Mouse (Mus musculus): ENCODE results near the gene Tmem217. TPM values are rescaled to one million over a fixed set of nuclear protein-coding genes. Genes with fewer than 3 reads are reported as not detected.
"Not testable (repeated sequence)": the region's sequence is repeated elsewhere in the genome, so short reads cannot be mapped to it uniquely, and the experiment has no call there.

The Tmem217 gene
- polyA plus RNA-seq, 1 experiment from 2014 or later: 1.2 TPM

GRCm38 (mm10) chr17:29528568-29529187 is 23.5 kb downstream of the Tmem217 start:
- WGBS: 74% methylated on average over 8 of the region's 8 CpGs
- no peak overlapping the region for H3K4me3 ChIP-seq (replicated peaks)

DNA sequence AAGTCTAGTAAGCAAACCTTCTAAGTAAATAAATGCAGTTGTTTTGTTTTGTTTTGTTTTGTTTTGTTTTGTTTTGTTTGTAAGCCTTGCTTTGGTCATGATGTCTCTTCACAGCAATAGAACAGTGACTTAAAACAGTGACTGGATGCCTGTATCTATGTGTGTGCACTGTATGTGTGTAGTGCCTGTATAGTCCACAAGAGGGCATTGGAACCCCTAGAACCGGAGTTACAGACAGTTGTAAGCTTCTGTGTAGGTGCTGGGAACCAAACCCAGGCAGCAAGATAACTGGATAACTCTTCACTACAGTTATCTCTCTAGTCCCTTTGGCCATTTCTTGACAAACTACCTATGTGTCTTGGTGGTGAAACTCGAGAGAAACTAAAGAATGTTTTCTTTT is 26.6 kb downstream of the Tmem217 start:
- H3K27me3 ChIP-seq (replicated peaks): no peaks in the 10 kb centered on the region
- no peak for ATAC-seq (ENCODE audit: low FRiP score)

More at GRCm38 (mm10) chr17:29528568-29529187, 23.5 kb downstream of the Tmem217 start:
- no peak overlapping the region for H3K9ac ChIP-seq (replicated peaks)
- H3K27ac ChIP-seq (replicated peaks): no peak overlapping the region
- no peaks in the 10 kb centered on the region for H3K36me3 ChIP-seq
- H3K27me3 ChIP-seq (replicated peaks): no peaks in the 10 kb centered on the region
- ATAC-seq (ENCODE audit: low FRiP score): no peak
- H3K9me3 ChIP-seq (replicated peaks): no peaks in the 10 kb centered on the region
- H3K4me2 ChIP-seq: no peak overlapping the region
- 0 out of 2 replicates have a peak, but pooled peaks cover 5% of the 10 kb centered on the region for H3K4me1 ChIP-seq

GRCm38 (mm10) chr17:29519731-29520130 is 32.5 kb downstream of the Tmem217 start:
- Histone ChIP-seq H3K9me3 (replicated peaks) (no peaks in the 10 kb centered on the region), H3K4me3 (replicated peaks) (no peak overlapping the region), H3K36me3 (no peaks in the 10 kb centered on the region), H3K4me1 (no peaks in the 10 kb centered on the region), H3K27me3 (replicated peaks) (no peaks in the 10 kb centered on the region), H3K4me2 (no peak overlapping the region), H3K9ac (replicated peaks) (no peak overlapping the region), H3K27ac (replicated peaks) (no peak overlapping the region)
- 77% methylated on average over 8 of the region's 8 CpGs for WGBS
- ATAC-seq (ENCODE audit: low FRiP score): no peak

More for the DNA sequence above, 26.6 kb downstream of the Tmem217 start:
- H3K36me3 ChIP-seq: no peaks in the 10 kb centered on the region
- no peaks in the 10 kb centered on the region for H3K4me1 ChIP-seq
- H3K9me3 ChIP-seq (replicated peaks): no peaks in the 10 kb centered on the region
- no peak overlapping the region for H3K9ac ChIP-seq (replicated peaks)
- WGBS: 86% methylated on average over 2 of the region's 2 CpGs
- no peak overlapping the region for H3K4me2 ChIP-seq
- no peak overlapping the region for H3K4me3 ChIP-seq (replicated peaks)
- no peak overlapping the region for H3K27ac ChIP-seq (replicated peaks)

GRCm38 (mm10) chr17:29518665-29519064 is 33.5 kb downstream of the Tmem217 start:
- H3K36me3 ChIP-seq; H3K4me3 ChIP-seq (replicated peaks); H3K27ac ChIP-seq (replicated peaks); H3K4me2 ChIP-seq; ATAC-seq (ENCODE audit: low FRiP score); H3K4me1 ChIP-seq; H3K9ac ChIP-seq (replicated peaks); H3K9me3 ChIP-seq (replicated peaks); H3K27me3 ChIP-seq (replicated peaks): not testable (repeated sequence)
- WGBS: 96% methylated on average over 5 of the region's 5 CpGs

GRCm38 (mm10) chr17:29514435-29514834 is 37.8 kb downstream of the Tmem217 start:
- Histone ChIP-seq H3K36me3 (no peaks in the 10 kb centered on the region), H3K9me3 (replicated peaks) (no peaks in the 10 kb centered on the region), H3K27ac (replicated peaks) (no peak overlapping the region), H3K4me2 (no peak overlapping the region), H3K9ac (replicated peaks) (no peak overlapping the region), H3K4me3 (replicated peaks) (no peak overlapping the region), H3K27me3 (replicated peaks) (no peaks in the 10 kb centered on the region), H3K4me1 (0 out of 2 replicates have a peak, but pooled peaks cover 2% of the 10 kb centered on the region)
- 3% methylated on average over 11 of the region's 11 CpGs for WGBS
- ATAC-seq (ENCODE audit: low FRiP score): 0 out of 2 replicates have a peak, but pooled peaks have one; percentile 35

DNA sequence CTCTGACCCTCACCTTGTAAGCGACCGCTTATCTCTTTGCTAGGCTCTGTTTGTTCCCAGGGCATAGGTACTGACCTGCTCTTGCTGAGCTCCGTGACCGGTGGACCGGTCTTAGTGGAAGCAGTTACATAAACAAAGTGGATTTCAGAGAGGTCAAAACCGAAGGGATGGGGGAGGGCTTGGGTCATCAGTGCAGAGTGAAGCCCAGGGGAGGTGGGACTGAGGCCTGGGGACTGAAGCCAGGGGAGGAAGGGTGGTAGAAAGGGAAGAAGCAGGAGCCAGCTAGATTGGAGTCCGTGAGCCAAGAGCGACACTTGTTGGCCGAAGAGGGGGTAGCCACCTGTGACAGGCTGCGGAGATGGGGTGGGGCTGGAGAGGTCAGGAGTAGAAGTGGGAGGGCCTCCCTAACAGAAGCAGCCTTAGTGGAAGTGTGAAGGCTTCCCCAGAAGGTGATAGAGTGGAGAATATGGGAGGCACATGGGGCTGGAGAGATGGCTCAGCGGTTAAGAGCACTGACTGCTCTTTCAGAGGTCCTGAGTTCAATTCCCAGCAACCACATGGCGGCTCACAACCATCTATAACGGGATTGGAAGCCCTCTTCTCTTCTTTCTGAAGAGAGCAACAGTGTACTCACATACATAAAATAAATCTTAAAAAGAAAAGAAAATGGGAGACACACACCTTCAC is 39.0 kb downstream of the Tmem217 start:
- no peak overlapping the region for H3K9ac ChIP-seq (replicated peaks)
- no peak for ATAC-seq (ENCODE audit: low FRiP score)
- 0 out of 2 replicates have a peak, but pooled peaks cover 2% of the 10 kb centered on the region for H3K4me1 ChIP-seq
- H3K36me3 ChIP-seq: no peaks in the 10 kb centered on the region
- no peaks in the 10 kb centered on the region for H3K9me3 ChIP-seq (replicated peaks)
- H3K27me3 ChIP-seq (replicated peaks): no peaks in the 10 kb centered on the region
- WGBS: 42% methylated on average over 13 of the region's 13 CpGs
- no peak overlapping the region for H3K4me2 ChIP-seq
- H3K27ac ChIP-seq (replicated peaks): no peak overlapping the region
- no peak overlapping the region for H3K4me3 ChIP-seq (replicated peaks)

DNA sequence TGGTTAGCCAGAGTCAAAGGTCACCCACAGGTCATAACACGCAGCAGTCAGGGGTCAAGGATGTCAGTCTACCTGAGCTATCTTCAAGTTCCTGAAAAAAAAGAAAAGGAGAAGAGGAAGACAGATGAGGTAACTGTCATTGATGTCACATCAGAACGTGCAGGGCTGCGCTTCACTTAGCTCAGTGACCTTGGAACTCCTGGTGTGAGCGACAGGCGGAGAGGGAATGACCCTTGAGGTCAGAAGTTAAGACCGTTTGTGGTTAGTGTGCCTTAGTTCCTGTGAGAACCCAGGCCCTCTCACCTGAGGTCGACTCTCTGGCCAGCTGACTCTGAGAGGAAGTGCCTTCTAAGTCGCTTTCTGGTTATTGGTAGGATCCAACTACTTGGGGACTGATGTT is 41.5 kb downstream of the Tmem217 start:
- Histone ChIP-seq H3K4me3 (replicated peaks) (no peak overlapping the region), H3K36me3 (no peaks in the 10 kb centered on the region), H3K9ac (replicated peaks) (no peak overlapping the region), H3K27ac (replicated peaks) (no peak overlapping the region), H3K4me2 (no peak overlapping the region), H3K27me3 (replicated peaks) (no peaks in the 10 kb centered on the region), H3K9me3 (replicated peaks) (no peaks in the 10 kb centered on the region), H3K4me1 (0 out of 2 replicates have a peak, but pooled peaks cover 2% of the 10 kb centered on the region)
- 75% methylated on average over 8 of the region's 8 CpGs for WGBS
- no peak for ATAC-seq (ENCODE audit: low FRiP score)

DNA sequence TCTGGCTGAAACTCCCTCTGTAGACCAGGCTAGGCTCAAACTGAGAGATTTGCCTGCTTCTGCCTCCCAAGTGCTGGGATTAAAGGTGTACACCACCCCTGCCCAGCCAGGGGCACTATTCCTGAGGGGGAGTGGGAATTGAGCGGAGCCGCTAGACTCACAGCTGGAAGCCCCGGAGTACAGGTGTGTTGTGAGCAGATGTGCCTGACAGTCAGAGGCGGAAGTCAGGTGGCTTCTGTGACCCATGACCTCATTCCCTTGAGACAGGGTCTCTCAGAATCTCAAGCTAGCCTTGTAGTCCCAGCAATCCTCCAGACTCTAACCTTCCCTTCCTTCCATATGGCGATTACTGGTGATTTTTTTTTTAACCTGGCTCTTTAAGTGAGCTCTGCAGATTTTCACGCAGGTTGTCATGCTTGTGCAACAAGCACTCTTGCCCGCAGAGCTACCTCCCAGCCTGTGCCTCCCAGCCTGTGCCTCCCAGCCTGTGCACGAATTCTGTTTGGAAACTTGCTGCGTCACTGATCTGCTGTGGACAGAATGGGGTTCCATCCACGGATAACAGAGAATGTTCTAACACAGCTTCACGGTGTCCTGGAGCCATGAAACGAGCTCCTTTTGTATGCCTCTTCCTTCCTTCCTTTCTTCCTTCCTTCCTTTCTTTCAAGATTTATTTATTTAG is 43.1 kb downstream of the Tmem217 start:
- no peaks in the 10 kb centered on the region for H3K4me1 ChIP-seq
- no peaks in the 10 kb centered on the region for H3K9me3 ChIP-seq (replicated peaks)
- 69% methylated on average over 12 of the region's 12 CpGs for WGBS
- no peak for ATAC-seq (ENCODE audit: low FRiP score)
- no peak overlapping the region for H3K4me2 ChIP-seq
- H3K9ac ChIP-seq (replicated peaks): no peak overlapping the region
- H3K36me3 ChIP-seq: no peaks in the 10 kb centered on the region
- H3K27me3 ChIP-seq (replicated peaks): no peaks in the 10 kb centered on the region
- no peak overlapping the region for H3K27ac ChIP-seq (replicated peaks)
- no peak overlapping the region for H3K4me3 ChIP-seq (replicated peaks)

DNA sequence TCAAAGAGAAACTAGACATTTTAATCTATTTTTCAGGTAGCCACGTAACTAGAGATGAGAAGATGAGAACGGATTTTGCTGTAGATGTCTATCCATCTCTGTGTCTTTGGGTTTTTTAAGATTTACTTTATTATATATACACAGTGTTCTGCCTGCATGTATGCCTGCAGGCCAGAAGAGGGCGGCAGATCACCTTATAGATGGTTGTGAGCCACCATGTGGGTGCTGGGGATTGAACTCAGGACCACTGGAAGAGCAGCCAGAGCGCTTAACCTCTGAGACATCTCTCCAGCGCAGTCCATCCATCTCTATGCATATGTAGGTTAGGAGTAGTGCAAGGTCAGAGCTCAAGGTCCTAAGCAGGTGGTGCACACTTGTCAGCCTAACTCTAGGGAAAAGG is 48.5 kb downstream of the Tmem217 start:
- Histone ChIP-seq H3K4me2 (no peak overlapping the region), H3K4me3 (replicated peaks) (no peak overlapping the region), H3K4me1 (peaks cover 9% of the 10 kb centered on the region), H3K9me3 (replicated peaks) (no peaks in the 10 kb centered on the region), H3K36me3 (no peaks in the 10 kb centered on the region), H3K9ac (replicated peaks) (no peak overlapping the region), H3K27me3 (replicated peaks) (no peaks in the 10 kb centered on the region), H3K27ac (replicated peaks) (no peak overlapping the region)
- 85% methylated on average over 5 of the region's 5 CpGs for WGBS
- no peak for ATAC-seq (ENCODE audit: low FRiP score)

DNA sequence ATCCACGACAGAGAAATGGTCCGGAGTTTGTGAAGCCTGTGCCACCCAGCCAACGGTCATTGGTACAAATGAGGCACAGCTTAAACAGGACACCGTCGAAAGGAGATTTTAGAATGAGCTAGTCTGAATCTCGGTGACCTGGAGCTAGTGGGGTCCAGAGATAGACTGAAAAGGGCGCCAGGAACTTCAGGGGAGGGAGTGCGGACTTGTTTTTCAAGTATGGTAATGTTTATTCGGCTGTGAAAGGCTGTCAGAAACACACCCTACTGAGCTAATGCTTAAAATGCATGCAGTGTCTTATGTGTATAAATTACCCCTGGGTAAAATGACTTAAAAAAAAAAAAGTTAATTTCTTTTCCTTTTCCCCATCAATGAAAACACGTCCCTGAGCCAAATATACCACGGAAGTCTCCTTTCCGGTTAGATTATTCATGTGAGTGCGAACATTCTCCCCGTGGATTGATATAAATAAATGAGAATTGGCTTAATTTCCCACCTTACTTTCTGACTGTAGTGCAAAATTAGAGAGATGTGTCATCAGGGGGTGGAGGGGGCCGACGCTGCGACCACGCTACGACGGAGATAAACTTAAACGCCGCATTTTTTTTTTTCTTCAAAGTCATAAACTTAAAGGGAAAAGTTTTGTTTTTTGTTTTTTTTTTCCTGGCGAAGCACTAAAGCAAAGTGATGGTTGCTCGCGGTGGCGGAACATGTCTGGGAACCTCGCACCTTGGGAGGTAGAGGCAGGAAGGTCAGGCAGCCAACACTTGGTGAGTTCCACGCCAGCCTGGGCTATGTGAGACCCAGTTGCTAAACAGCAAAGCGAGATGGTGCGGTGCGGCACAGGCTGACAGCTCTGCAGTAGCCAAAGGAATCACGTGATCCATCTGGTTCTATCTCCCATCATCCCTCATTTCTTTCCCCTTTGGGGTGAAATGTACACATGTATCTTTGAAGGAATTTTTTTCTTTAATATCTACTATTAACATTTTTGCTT is 49.2 kb downstream of the Tmem217 start:
- H3K4me3 ChIP-seq (replicated peaks): no peak overlapping the region
- WGBS: 24% methylated on average over 32 of the region's 32 CpGs
- ATAC-seq (ENCODE audit: low FRiP score): no peak

DNA sequence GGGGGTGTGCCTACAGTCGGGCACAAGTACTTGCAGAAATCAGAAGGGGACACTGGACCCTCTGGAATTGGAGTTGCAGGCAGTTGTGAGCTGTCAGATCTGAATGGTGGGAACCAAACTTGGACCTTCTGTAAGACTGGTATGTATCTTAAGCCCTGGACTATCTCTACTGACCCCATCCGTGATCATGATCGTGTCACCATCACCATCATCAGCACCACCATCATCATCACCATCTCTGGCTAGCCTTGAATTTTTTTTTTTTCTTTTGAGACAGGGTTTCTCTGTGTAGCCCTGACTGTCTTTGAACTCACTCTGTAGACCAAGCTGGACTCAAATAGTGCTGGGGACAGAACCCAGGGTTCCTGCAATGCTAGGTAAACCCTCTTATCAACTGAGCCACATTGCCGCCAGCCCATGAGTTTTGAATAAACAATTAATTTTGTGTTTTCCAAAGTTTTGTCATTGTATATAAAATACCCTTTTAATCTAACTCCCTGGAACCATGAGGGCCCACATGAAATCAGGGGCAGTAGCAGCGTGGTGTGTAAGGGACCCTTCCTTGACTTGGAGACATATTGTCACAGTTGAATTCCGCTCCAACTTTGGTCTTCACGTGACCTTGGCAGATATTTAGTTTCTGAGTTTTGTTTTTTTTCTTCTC is 50.0 kb downstream of the Tmem217 start:
- Histone ChIP-seq H3K4me3 (replicated peaks) (no peak overlapping the region), H3K27ac (replicated peaks) (no peak overlapping the region), H3K27me3 (replicated peaks) (no peaks in the 10 kb centered on the region), H3K36me3 (no peaks in the 10 kb centered on the region), H3K4me2 (no peak overlapping the region), H3K9ac (replicated peaks) (no peak overlapping the region), H3K4me1 (peaks cover 9% of the 10 kb centered on the region), H3K9me3 (replicated peaks) (no peaks in the 10 kb centered on the region)
- 89% methylated on average over 7 of the region's 7 CpGs for WGBS
- ATAC-seq (ENCODE audit: low FRiP score): no peak

More for the DNA sequence above, 49.2 kb downstream of the Tmem217 start:
- Histone ChIP-seq H3K36me3 (no peaks in the 10 kb centered on the region), H3K4me2 (peak overlapping the region; percentile 39), H3K27ac (replicated peaks) (no peak overlapping the region), H3K4me1 (peaks cover 9% of the 10 kb centered on the region), H3K9me3 (replicated peaks) (no peaks in the 10 kb centered on the region), H3K27me3 (replicated peaks) (no peaks in the 10 kb centered on the region), H3K9ac (replicated peaks) (no peak overlapping the region)
